Mouse (Mus musculus) heart, adult 2 months (tissue): Measurements from ENCODE around the gene Mbd4. TPM values are rescaled to one million over a fixed set of nuclear protein-coding genes. Genes with fewer than 3 reads are reported as not detected.

Experiments used
- DNase-seq, 2 experiments: peaks; one replicate each; pipeline ENCODE4 v3.0.0; 2021
- H3K27ac ChIP-seq: fragments of 200-600 bp; 2 replicates; pipeline ENCODE4 v1.8.1; 2022
- H3K27me3 ChIP-seq: fragments of 200-500 bp; 2 replicates; pipeline ENCODE4 v1.6.1; 2012; ENCODE audit warnings: mild to moderate bottlenecking, low read length, inconsistent platforms, mixed read lengths; ENCODE audit not compliant: control insufficient read depth, insufficient read depth
- H3K36me3 ChIP-seq: fragments of 200-500 bp; 2 replicates; pipeline ENCODE4 v1.6.1; 2012; ENCODE audit warnings: low read length, inconsistent platforms; ENCODE audit not compliant: control insufficient read depth, insufficient read depth
- H3K4me1 ChIP-seq: fragments of 200-500 bp; 2 replicates; pipeline ENCODE4 v1.6.1; 2011; ENCODE audit warnings: low read length; ENCODE audit not compliant: control insufficient read depth, insufficient read depth
- H3K4me3 ChIP-seq: fragments of 200-600 bp; 2 replicates; pipeline ENCODE4 v1.8.1; 2022
- H3K79me2 ChIP-seq: fragments of 200-500 bp; replicated peaks from 2 replicates; pipeline ENCODE4 v1.6.1; 2012; ENCODE audit warnings: mild to moderate bottlenecking, inconsistent platforms, low read length, moderate library complexity, mixed read lengths; ENCODE audit not compliant: control insufficient read depth, insufficient read depth
- H3K9ac ChIP-seq: fragments of 200-500 bp; 2 replicates; pipeline ENCODE4 v1.6.1; 2012; ENCODE audit warnings: low read depth, mild to moderate bottlenecking, control low read depth, inconsistent platforms, low read length, mixed read lengths
- CTCF ChIP-seq: fragments of 200-600 bp; IDR thresholded peaks from 2 replicates; pipeline ENCODE4 v1.8.1; 2022; ENCODE audit warnings: antibody characterized with exemption, mild to moderate bottlenecking, moderate library complexity
- EP300 ChIP-seq: fragments of 200-500 bp; IDR thresholded peaks from 2 replicates; pipeline ENCODE4 v1.6.1; 2011; ENCODE audit warnings: low read depth, low read length, control low read depth; ENCODE audit not compliant: insufficient read depth
- POLR2A ChIP-seq: fragments of 200-500 bp; IDR thresholded peaks from 2 replicates; pipeline ENCODE4 v1.6.1; 2011; ENCODE audit warnings: mild to moderate bottlenecking, low read depth, low read length, control low read depth; ENCODE audit not compliant: insufficient read depth
- WGBS: fragments of 180-500 bp; shearing (Covaris S2); methylation state at CpG from one replicate; pipeline ENCODE4 v1.1.7; 2018; 5-methylcytosine and 5-hydroxymethylcytosine counted together
- intact Hi-C: fragments of 180-260 bp; cut with DNase I; formaldehyde crosslinking; loops from one replicate; pipeline ENCODE4 v1.15.1; 2025
- polyA plus RNA-seq: library from polyadenylated mRNA; depleted of rRNA; stranded (reverse); fragments of >200 nt; gene quantifications from 2 replicates; pipeline ENCODE4 v1.2.3, GENCODE M21; 2012
- total RNA-seq, 2 experiments: library from RNA; stranded (reverse); gene quantifications; 2 replicates each; pipeline ENCODE4 v1.2.3; 2021

Mbd4 gene
- total and polyA plus RNA-seq, 3 experiments, result 0.93 to 1.5 (median 1.2) TPM

GRCm38 (mm10) chr6:115818129-115818528 is 35.0 kb downstream of the Mbd4 start:
- peaks cover 4% of the 10 kb centered on the region; the same call in 1 of the 2 replicates for H3K4me1 ChIP-seq
- no peak overlapping the region for H3K9ac ChIP-seq
- H3K27ac ChIP-seq, result no peak overlapping the region
- no peak overlapping the region for H3K4me3 ChIP-seq
- TF ChIP-seq EP300 (no peak), CTCF (no peak), POLR2A (no peak)
- DNase-seq, result no peak
- no peaks in the 10 kb centered on the region for H3K27me3 ChIP-seq
- H3K36me3 ChIP-seq, result no peaks in the 10 kb centered on the region
- 66% methylated on average over 2 of the region's 2 CpGs for WGBS
- intact Hi-C loops, result no loop called here
- no peaks in the 10 kb centered on the region for H3K79me2 ChIP-seq

- Histone ChIP-seq H3K4me1 (peaks cover 4% of the 10 kb centered on the region; the same call in 1 of the 2 replicates), H3K4me3 (no peak overlapping the region), H3K36me3 (no peaks in the 10 kb centered on the region), H3K27me3 (no peaks in the 10 kb centered on the region), H3K79me2 (no peaks in the 10 kb centered on the region), H3K27ac (no peak overlapping the region; the same call in 1 of the 2 replicates), H3K9ac (no peak overlapping the region)
- 60% methylated on average over 4 of the region's 4 CpGs for WGBS
- no peak for DNase-seq
- TF ChIP-seq CTCF, result no peak
- TF ChIP-seq EP300, result no peak
- no peak for TF ChIP-seq POLR2A
- intact Hi-C loops, result no loop called here
Measured at GRCm38 (mm10) chr6:115815041-115815440, 38.1 kb downstream of the Mbd4 start.

GRCm38 (mm10) chr6:115814104-115814503 is 39.1 kb downstream of the Mbd4 start:
- intact Hi-C loops, result no loop called here
- DNase-seq, result peak; percentile 67 to 79
- no peaks in the 10 kb centered on the region for H3K27me3 ChIP-seq
- peaks cover 4% of the 10 kb centered on the region; the same call in 1 of the 2 replicates for H3K4me1 ChIP-seq
- H3K9ac ChIP-seq, result no peak overlapping the region
- no peak overlapping the region for H3K4me3 ChIP-seq
- TF ChIP-seq POLR2A, result peak; percentile 45; the same call in 1 of the 2 replicates
- TF ChIP-seq EP300, result peak; percentile 63; the same call in 1 of the 2 replicates
- peak; percentile 77 for TF ChIP-seq CTCF
- no peaks in the 10 kb centered on the region for H3K36me3 ChIP-seq
- peak overlapping the region; percentile 65 for H3K27ac ChIP-seq
- H3K79me2 ChIP-seq, result no peaks in the 10 kb centered on the region
- 24% methylated on average over 4 of the region's 4 CpGs for WGBS

GRCm38 (mm10) chr6:115811606-115812005 is 41.6 kb downstream of the Mbd4 start:
- Histone ChIP-seq H3K27ac (no peak overlapping the region), H3K4me3 (no peak overlapping the region), H3K4me1 (peaks cover 11% of the 10 kb centered on the region), H3K36me3 (peaks cover 5% of the 10 kb centered on the region; the same call in 1 of the 2 replicates), H3K9ac (no peak overlapping the region), H3K27me3 (no peaks in the 10 kb centered on the region), H3K79me2 (0 out of 2 replicates have a peak, but pooled peaks cover 3% of the 10 kb centered on the region)
- DNase-seq, result no peak
- no peak for TF ChIP-seq POLR2A
- no peak for TF ChIP-seq CTCF
- TF ChIP-seq EP300, result no peak
- intact Hi-C loops, result no loop called here
- WGBS, result 66% methylated on average over 8 of the region's 8 CpGs

- TF ChIP-seq POLR2A (peak; percentile 90), EP300 (no peak), CTCF (peak; percentile 84)
- peak within 1 kb of the TSS; percentile 98 for H3K27ac ChIP-seq
- peak; percentile 92 for DNase-seq
- 1% methylated on average over 47 of the region's 47 CpGs for WGBS
- no peaks in the 10 kb centered on the region for H3K27me3 ChIP-seq
- intact Hi-C loops, result loop anchor here (5.0 kb wide), 1 partner anchor 206 kb away; the partner anchor contains the start of gene Mkrn2
- peak within 1 kb of the TSS; percentile 99 for H3K9ac ChIP-seq
- peaks cover 13% of the 10 kb centered on the region for H3K36me3 ChIP-seq
- peak within 1 kb of the TSS; percentile 99 for H3K4me3 ChIP-seq
- peaks cover 10% of the 10 kb centered on the region for H3K4me1 ChIP-seq
- H3K79me2 ChIP-seq, result 0 out of 2 replicates have a peak, but pooled peaks cover 3% of the 10 kb centered on the region
Measured at GRCm38 (mm10) chr6:115808488-115809231, 44.5 kb downstream of the Mbd4 start, which contains the start of gene Rpl32. TSS of gene Rpl32 (minus strand) at chr6:115808747.

- 0 out of 2 replicates have a peak, but pooled peaks cover 3% of the 10 kb centered on the region for H3K79me2 ChIP-seq
- DNase-seq, result no peak
- peaks cover 10% of the 10 kb centered on the region for H3K4me1 ChIP-seq
- H3K4me3 ChIP-seq, result peak overlapping the region; percentile 99
- no peaks in the 10 kb centered on the region for H3K27me3 ChIP-seq
- H3K36me3 ChIP-seq, result peaks cover 13% of the 10 kb centered on the region
- under 1% methylated on average over 22 of the region's 22 CpGs for WGBS
- H3K27ac ChIP-seq, result peak overlapping the region; percentile 98
- TF ChIP-seq EP300 (no peak), POLR2A (no peak), CTCF (no peak)
- peak overlapping the region; percentile 99 for H3K9ac ChIP-seq
- intact Hi-C loops, result loop anchor here (5.0 kb wide), 1 partner anchor 206 kb away; the partner anchor contains the start of gene Mkrn2
Measured at GRCm38 (mm10) chr6:115808196-115808487, 45.0 kb downstream of the Mbd4 start.
